Mouse (Mus musculus) T-helper 1 cell (primary cell): ENCODE measurements at regions not wholly inside any gene's neighbourhood (a gene's known extent, or its start where the extent isn't known, plus 50 kb on each side); places are given as distances from the start of the nearest gene placed in this dataset.

Experiments
- in situ Hi-C: fragments of 300-600 bp; cut with MboI, MseI; formaldehyde crosslinking; loops from one replicate; pipeline ENCODE4 v1.15.1; 2025; ENCODE audit warnings: high pct_unique_total_duplicates

GRCm38 (mm10) chr3:117520461-117520860 lies 54.2 kb upstream of the Plppr5 start:
- in situ Hi-C loops, result loop anchor here (10.0 kb wide), 1 partner anchor 1104 kb away; no protein-coding TSS in a partner anchor

- in situ Hi-C loops, result no loop called here
Measured at GRCm38 (mm10) chr3:117508090-117508489, 66.5 kb upstream of the Plppr5 start.

- in situ Hi-C loops, result no loop called here
Measured at GRCm38 (mm10) chr3:117506151-117506723, 68.4 kb upstream of the Plppr5 start.

GRCm38 (mm10) chr3:117501107-117501506 lies 73.5 kb upstream of the Plppr5 start:
- in situ Hi-C loops, result no loop called here

- in situ Hi-C loops, result no loop called here
Measured at GRCm38 (mm10) chr3:117498138-117498897, 76.3 kb upstream of the Plppr5 start.

- in situ Hi-C loops, result no loop called here
Measured at GRCm38 (mm10) chr3:117494118-117494517, 80.5 kb upstream of the Plppr5 start.

- in situ Hi-C loops, result loop anchor here (10.0 kb wide), 1 partner anchor 1077 kb away; the partner anchor contains the start of gene Dpyd
Measured at GRCm38 (mm10) chr3:117487281-117488027, 87.2 kb upstream of the Plppr5 start.

GRCm38 (mm10) chr3:117486351-117486750 lies 88.3 kb upstream of the Plppr5 start:
- in situ Hi-C loops, result loop anchor here (10.0 kb wide), 1 partner anchor 1078 kb away; the partner anchor contains the start of gene Dpyd

- in situ Hi-C loops, result loop anchor here (10.0 kb wide), 1 partner anchor 1085 kb away; the partner anchor contains the start of gene Dpyd
Measured at GRCm38 (mm10) chr3:117480131-117480530, 94.5 kb upstream of the Plppr5 start.

- in situ Hi-C loops, result no loop called here
Measured at GRCm38 (mm10) chr3:117459507-117459906, 98.8 kb upstream of the Plppr4 start.

GRCm38 (mm10) chr3:117450559-117450958 lies 89.9 kb upstream of the Plppr4 start:
- in situ Hi-C loops, result no loop called here

- in situ Hi-C loops, result no loop called here
Measured at GRCm38 (mm10) chr3:117441887-117442286, 81.2 kb upstream of the Plppr4 start.

GRCm38 (mm10) chr3:117440294-117440693 lies 79.6 kb upstream of the Plppr4 start:
- in situ Hi-C loops, result no loop called here

GRCm38 (mm10) chr3:117438473-117439114 lies 77.9 kb upstream of the Plppr4 start:
- in situ Hi-C loops, result no loop called here

GRCm38 (mm10) chr3:117424526-117424925 lies 63.9 kb upstream of the Plppr4 start:
- in situ Hi-C loops, result no loop called here

- in situ Hi-C loops, result no loop called here
Measured at GRCm38 (mm10) chr3:117412896-117413747, 52.4 kb upstream of the Plppr4 start.
